Mouse (Mus musculus) gastrocnemius, postnatal 36 days (tissue): ENCODE results near the gene Hip1r. TPM values are rescaled to one million over a fixed set of nuclear protein-coding genes. Genes with fewer than 3 reads are reported as not detected.

ENCODE experiments used
- DNase-seq, 2 experiments: peaks; one replicate each; pipeline ENCODE4 v3.0.0; 2022
- intact Hi-C: fragments of 180-260 bp; cut with DNase I; formaldehyde crosslinking; loops from one replicate; pipeline ENCODE4 v1.15.1; 2025
- total RNA-seq, 2 experiments: library from RNA; stranded (reverse); gene quantifications; 2 replicates each; pipeline ENCODE4 v1.2.3; 2021

Gene Hip1r
- total RNA-seq, 2 experiments from 2014 or later: 7.2 to 8.1 TPM

- intact Hi-C loops: no loop called here
- no peak for DNase-seq
Observed at GRCm38 (mm10) chr5:123969216-123969615, 4.2 kb upstream of the Hip1r start.

GRCm38 (mm10) chr5:123970576-123970975, 2.9 kb upstream of the Hip1r start:
- no peak for DNase-seq
- intact Hi-C loops: no loop called here

- intact Hi-C loops: no loop called here
- DNase-seq: no peak
Observed at GRCm38 (mm10) chr5:123972453-123972852, 975 bp upstream of the Hip1r start.

- intact Hi-C loops: no loop called here
- no peak for DNase-seq
Observed at GRCm38 (mm10) chr5:123974179-123974485, 704 bp downstream of the Hip1r start.

- intact Hi-C loops: no loop called here
- no peak for DNase-seq
Observed at GRCm38 (mm10) chr5:123974616-123975111, 1.2 kb downstream of the Hip1r start.

GRCm38 (mm10) chr5:123975668-123976180, 2.3 kb downstream of the Hip1r start:
- no peak for DNase-seq
- intact Hi-C loops: no loop called here

- no peak for DNase-seq
- intact Hi-C loops: no loop called here
Observed at GRCm38 (mm10) chr5:123977231-123977630, 3.8 kb downstream of the Hip1r start.

- intact Hi-C loops: no loop called here
- DNase-seq: no peak
Observed at GRCm38 (mm10) chr5:123978131-123978530, 4.7 kb downstream of the Hip1r start.

- intact Hi-C loops: no loop called here
- DNase-seq: peak in 1 of 2 experiments; percentile 59
Observed at GRCm38 (mm10) chr5:123979221-123979979, 6.0 kb downstream of the Hip1r start.

GRCm38 (mm10) chr5:123979980-123980369, 6.5 kb downstream of the Hip1r start:
- DNase-seq: no peak
- intact Hi-C loops: no loop called here

GRCm38 (mm10) chr5:123980521-123981249, 7.3 kb downstream of the Hip1r start:
- no peak for DNase-seq
- intact Hi-C loops: no loop called here

- intact Hi-C loops: no loop called here
- no peak for DNase-seq
Observed at GRCm38 (mm10) chr5:123981250-123981554, 7.8 kb downstream of the Hip1r start.

- intact Hi-C loops: no loop called here
- no peak for DNase-seq
Observed at GRCm38 (mm10) chr5:123982838-123983237, 9.4 kb downstream of the Hip1r start.

GRCm38 (mm10) chr5:123985434-123985833, 12.0 kb downstream of the Hip1r start:
- intact Hi-C loops: no loop called here
- no peak for DNase-seq

GRCm38 (mm10) chr5:123986925-123987324, 13.5 kb downstream of the Hip1r start:
- no peak for DNase-seq
- intact Hi-C loops: no loop called here

GRCm38 (mm10) chr5:123987511-123987910, 14.1 kb downstream of the Hip1r start:
- intact Hi-C loops: no loop called here

GRCm38 (mm10) chr5:123989941-123990885, 16.8 kb downstream of the Hip1r start:
- no peak for DNase-seq
- intact Hi-C loops: loop anchor here (5.0 kb wide), 1 partner anchor 163 kb away; no protein-coding TSS in a partner anchor

More at GRCm38 (mm10) chr5:123987511-123987910, 14.1 kb downstream of the Hip1r start:
- DNase-seq: no peak

GRCm38 (mm10) chr5:123991321-123991720, 17.9 kb downstream of the Hip1r start:
- DNase-seq: no peak
- intact Hi-C loops: loop anchor here (5.0 kb wide), 1 partner anchor 164 kb away; no protein-coding TSS in a partner anchor

- peak; percentile 58 to 68 for DNase-seq
- intact Hi-C loops: loop anchor here (5.0 kb wide), 1 partner anchor 165 kb away; no protein-coding TSS in a partner anchor
Observed at GRCm38 (mm10) chr5:123992193-123992637, 18.8 kb downstream of the Hip1r start.

GRCm38 (mm10) chr5:123992794-123993193, 19.4 kb downstream of the Hip1r start:
- intact Hi-C loops: loop anchor here (1.0 to 5.0 kb wide), 2 partner anchors 45 to 165 kb away; no protein-coding TSS in a partner anchor
- DNase-seq: peak; percentile 78 to 85
